Mouse (Mus musculus) c-Kit-positive CD71-positive TER-119-negative erythroid progenitor cells, embryonic 14.5 days (primary cell): ENCODE measurements around the gene Ceacam18.
A peak's percentile ranks its signal among the peaks of the same experiment; 100 is the strongest.
"Not testable (repeated sequence)": the region's sequence is repeated elsewhere in the genome, so short reads cannot be mapped to it uniquely, and the experiment has no call there.

Source experiments
- DNase-seq: peaks from one replicate; pipeline ENCODE4 v3.0.0-alpha.2; 2013; ENCODE audit warnings: low read depth

The Ceacam18 gene

GRCm38 (mm10) chr7:43668582-43668981, 34.1 kb downstream of the Ceacam18 start:
- DNase-seq = peak; percentile 24

GRCm38 (mm10) chr7:43671064-43671808, 36.7 kb downstream of the Ceacam18 start:
- no peak for DNase-seq

GRCm38 (mm10) chr7:43671809-43672580, 37.5 kb downstream of the Ceacam18 start, which contains the start of gene Ctu1:
Gene Ctu1, plus strand, starts transcription at chr7:43672016.
- peak; percentile 79 for DNase-seq

- no peak for DNase-seq
Measured at GRCm38 (mm10) chr7:43672581-43673260, 38.2 kb downstream of the Ceacam18 start.

- no peak for DNase-seq
Measured at GRCm38 (mm10) chr7:43675091-43675490, 40.6 kb downstream of the Ceacam18 start.

GRCm38 (mm10) chr7:43678517-43678916, 44.0 kb downstream of the Ceacam18 start:
- DNase-seq = peak; percentile 32

GRCm38 (mm10) chr7:43680960-43681359, 46.5 kb downstream of the Ceacam18 start:
- peak; percentile 36 for DNase-seq

GRCm38 (mm10) chr7:43682511-43682910, 48.0 kb downstream of the Ceacam18 start:
- DNase-seq = not testable (repeated sequence)

GRCm38 (mm10) chr7:43685088-43685487, 50.6 kb downstream of the Ceacam18 start:
- no peak for DNase-seq

GRCm38 (mm10) chr7:43690118-43690517, 55.6 kb downstream of the Ceacam18 start, which contains the start of gene Klk14:
Gene Klk14, plus strand, starts transcription at chr7:43690418.
- DNase-seq = no peak
